Mouse (Mus musculus) bone marrow, adult 2 months (tissue): ENCODE results near the gene Qsox1. TPM values are rescaled to one million over a fixed set of nuclear protein-coding genes. Genes with fewer than 3 reads are reported as not detected.

Experiments
- H3K27ac ChIP-seq: fragments of 200-500 bp; 2 replicates; pipeline ENCODE4 v1.5.1; 2012; ENCODE audit warnings: low read depth, mild to moderate bottlenecking, control low read depth, inconsistent platforms, low read length; ENCODE audit not compliant: control insufficient read depth, poor library complexity, insufficient read depth
- H3K4me1 ChIP-seq: fragments of 200-500 bp; 2 replicates; pipeline ENCODE4 v1.6.1; 2011; ENCODE audit warnings: low read length; ENCODE audit not compliant: control insufficient read depth, insufficient read depth
- H3K4me3 ChIP-seq: fragments of 200-500 bp; replicated peaks from 2 replicates; pipeline ENCODE3; 2011; ENCODE audit warnings: mild to moderate bottlenecking, low read depth, low read length, control low read depth; ENCODE audit not compliant: control insufficient read depth
- CTCF ChIP-seq: fragments of 200-500 bp; IDR thresholded peaks from 2 replicates; pipeline ENCODE4 v1.5.1; 2011; ENCODE audit warnings: low read length, control low read depth; ENCODE audit not compliant: control insufficient read depth, insufficient read depth
- POLR2A ChIP-seq: fragments of 200-500 bp; IDR thresholded peaks from 2 replicates; pipeline ENCODE4 v1.6.1; 2011; ENCODE audit warnings: low read depth, mild to moderate bottlenecking, control low read depth, low read length, borderline replicate concordance; ENCODE audit not compliant: control insufficient read depth
- WGBS: fragments of 180-500 bp; shearing (Covaris S2); methylation state at CpG from one replicate; pipeline ENCODE4 v1.1.7; 2018; 5-methylcytosine and 5-hydroxymethylcytosine counted together
- polyA plus RNA-seq: library from polyadenylated mRNA; stranded (reverse); fragments of >200 nt; gene quantifications from 2 replicates; pipeline ENCODE4 v1.2.4, GENCODE M21; 2011; ENCODE audit warnings: low replicate concordance; ENCODE audit not compliant: missing spikeins, insufficient read depth, insufficient read length

Qsox1 gene
- polyA plus RNA-seq, 1 experiment = 28.2 TPM

DNA sequence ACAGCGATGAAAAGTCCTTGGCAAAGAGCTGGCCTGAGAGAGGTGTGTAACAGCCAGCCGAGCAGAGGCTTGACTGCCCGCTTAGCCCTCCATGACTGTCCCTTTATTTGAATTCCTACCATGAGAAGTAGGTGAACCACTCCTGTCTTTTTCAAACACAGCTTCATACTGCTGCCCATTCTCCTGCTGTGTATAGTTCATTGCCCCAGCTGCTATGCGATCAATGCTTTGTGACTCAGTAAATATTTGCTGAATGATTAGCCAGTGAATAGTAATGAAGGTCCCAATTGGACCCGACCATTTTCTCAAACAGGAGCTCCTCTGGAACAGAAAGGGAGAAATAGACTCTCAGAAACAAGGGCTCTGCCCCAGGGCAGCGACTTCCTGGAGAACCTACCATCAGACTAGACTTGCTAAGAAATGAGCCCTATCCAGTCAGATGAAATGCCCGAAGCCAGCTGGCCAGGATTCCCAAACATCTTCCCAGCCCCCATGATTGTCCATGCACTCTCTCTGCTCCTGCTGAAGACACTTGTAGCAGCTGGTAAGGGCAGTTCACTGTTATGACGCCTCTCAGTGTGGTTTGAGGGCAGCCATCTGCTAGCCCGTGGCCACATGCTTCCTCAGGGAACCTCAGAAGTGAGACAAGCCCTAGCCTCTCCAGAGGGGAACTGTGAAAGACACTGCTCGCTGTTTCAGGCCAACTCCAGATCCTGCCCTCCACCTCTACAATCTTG is 2.8 kb downstream of the Qsox1 start:
- peaks cover 5% of the 10 kb centered on the region; the same call in 1 of the 2 replicates for H3K4me1 ChIP-seq
- no peak overlapping the region for H3K4me3 ChIP-seq
- H3K27ac ChIP-seq = no peak overlapping the region

DNA sequence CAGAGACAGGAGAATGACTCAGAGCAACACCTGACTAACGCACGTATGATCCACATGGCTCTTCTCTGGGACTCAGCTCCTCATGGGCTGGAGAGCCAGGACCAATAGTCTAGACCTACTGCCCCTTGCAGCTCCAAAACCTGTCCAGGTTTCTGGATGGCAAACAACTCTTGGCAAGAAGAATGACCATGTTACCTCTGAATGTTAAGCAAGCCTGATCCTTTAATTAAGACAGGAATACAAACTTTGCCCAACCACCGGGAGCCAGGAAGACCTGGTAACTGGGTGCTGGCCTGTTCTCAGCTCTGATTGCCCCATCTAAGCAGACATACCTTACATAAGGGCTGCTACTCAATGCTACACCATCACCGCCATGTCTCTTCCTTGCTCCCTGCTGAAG is 4.4 kb downstream of the Qsox1 start:
- Histone ChIP-seq H3K4me3 (no peak overlapping the region), H3K4me1 (peaks cover 3% of the 10 kb centered on the region; the same call in 1 of the 2 replicates), H3K27ac (no peak overlapping the region)
- WGBS = 84% methylated on average over 4 of the region's 4 CpGs
- TF ChIP-seq POLR2A = no peak
- no peak for TF ChIP-seq CTCF

More for the DNA sequence above, 2.8 kb downstream of the Qsox1 start:
- TF ChIP-seq POLR2A (no peak), CTCF (no peak)
- 50% methylated on average over 10 of the region's 10 CpGs for WGBS

DNA sequence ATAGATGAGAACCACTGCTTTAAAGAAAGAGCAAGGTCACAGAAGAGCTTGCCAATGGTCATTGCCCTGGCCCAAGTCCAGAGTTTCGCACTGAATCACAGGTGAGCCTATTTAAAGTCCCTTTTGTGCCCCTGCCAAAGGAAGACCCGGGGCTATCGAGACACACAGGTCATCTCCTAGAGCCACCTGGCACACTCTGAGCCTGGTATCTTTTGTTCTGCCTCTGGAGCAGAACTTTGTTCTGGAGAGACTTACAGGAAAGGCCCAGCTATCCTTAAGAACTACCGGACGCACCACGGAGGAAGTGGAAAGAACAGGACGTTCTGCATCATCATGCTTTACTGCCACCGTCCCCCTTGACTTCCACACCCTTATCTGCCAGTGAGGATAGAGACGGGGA is 7.1 kb downstream of the Qsox1 start:
- Histone ChIP-seq H3K27ac (no peak overlapping the region), H3K4me3 (no peak overlapping the region), H3K4me1 (no peaks in the 10 kb centered on the region)
- TF ChIP-seq POLR2A = no peak
- no peak for TF ChIP-seq CTCF
- 54% methylated on average over 9 of the region's 9 CpGs for WGBS

DNA sequence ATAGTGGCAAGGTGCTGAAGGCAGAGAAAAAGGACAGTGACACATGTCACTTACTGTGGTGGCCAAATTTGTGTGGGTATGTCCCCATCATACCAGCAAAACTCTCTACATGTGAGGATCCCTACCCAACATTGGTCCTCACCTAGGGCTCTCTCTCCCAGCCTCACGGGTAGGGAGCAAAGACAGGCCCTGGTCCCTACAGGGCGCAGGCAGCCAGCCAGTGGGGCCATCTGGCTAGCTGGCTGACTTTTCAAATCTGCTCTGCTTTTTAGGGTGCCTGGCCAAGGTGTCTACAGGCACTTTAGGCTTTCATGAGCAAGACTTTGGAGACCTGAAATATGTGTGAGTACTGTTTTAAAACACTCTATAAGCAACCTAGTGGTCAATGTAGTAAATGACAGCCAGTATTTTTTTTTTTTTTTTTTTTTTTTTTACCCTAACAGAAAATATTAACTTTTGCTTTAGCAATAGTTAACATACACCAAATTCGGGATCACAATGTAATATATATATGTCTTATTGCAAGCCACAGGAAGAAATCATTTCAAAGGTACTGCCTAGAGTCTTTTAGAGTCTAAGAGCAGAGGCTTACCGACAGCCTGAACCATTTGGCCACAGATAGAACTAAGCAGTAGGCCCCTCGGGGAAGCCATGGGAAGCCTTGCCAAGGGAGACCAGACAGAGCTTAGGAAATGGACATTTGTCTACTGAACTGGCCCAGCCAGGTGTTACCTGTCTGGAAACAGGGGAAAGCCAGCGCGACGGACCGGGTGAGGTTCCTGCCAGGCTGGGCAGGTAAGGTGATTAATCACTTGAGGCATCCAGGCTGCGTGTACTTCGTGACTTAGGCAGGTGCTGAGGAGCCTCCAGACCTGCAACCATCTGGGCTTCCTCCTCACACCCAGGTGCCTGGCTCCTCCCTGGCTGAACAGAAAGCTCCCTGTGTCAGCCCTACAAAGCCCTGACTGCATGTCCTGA is 11.4 kb downstream of the Qsox1 start:
- no peak overlapping the region for H3K4me3 ChIP-seq
- no peak overlapping the region for H3K27ac ChIP-seq
- H3K4me1 ChIP-seq = no peaks in the 10 kb centered on the region
- 92% methylated on average over 11 of the region's 11 CpGs for WGBS
- TF ChIP-seq POLR2A (no peak), CTCF (no peak)

DNA sequence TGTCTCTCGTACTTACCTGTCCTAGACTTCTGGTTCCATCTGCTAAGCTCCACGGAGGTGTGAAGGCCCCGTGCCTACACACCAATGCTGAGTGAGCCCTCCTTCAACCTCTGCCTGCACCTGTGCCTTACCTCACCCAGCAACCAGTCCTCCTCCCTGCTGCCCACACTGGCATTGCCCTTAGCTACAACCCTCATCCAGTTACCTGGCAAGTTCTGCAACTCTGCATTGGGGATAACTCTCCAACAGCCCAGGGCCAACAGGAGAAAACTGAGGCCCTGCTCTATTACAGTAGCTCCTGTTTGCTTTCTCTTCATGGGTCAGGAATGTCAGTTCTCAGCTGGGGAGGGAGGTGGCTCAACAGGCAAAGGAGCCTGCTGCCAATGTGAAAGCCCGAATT is 14.7 kb downstream of the Qsox1 start:
- TF ChIP-seq POLR2A (no peak), CTCF (no peak)
- Histone ChIP-seq H3K4me3 (no peak overlapping the region), H3K4me1 (no peaks in the 10 kb centered on the region), H3K27ac (no peak overlapping the region)
- WGBS = 92% methylated on average over 4 of the region's 4 CpGs

DNA sequence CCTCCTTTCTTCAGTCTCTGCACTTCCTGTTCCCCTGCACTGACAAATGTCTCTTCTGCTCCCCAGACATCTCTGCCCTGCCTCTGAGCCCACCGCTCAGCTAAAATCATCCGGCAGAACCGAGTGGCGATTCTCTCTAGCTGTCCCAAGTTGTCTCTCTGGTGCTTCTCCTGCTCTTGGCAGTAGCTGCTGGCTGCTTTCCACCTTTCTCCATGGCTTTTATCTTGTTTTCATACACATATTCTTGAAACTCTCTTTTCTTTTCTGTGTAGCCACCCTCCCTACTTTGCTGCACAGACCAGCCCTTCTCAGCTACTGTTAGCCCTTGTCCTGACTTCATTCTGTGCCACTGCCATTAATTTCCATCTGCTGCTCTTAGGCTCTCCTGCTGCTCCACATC is 15.3 kb downstream of the Qsox1 start:
- no peak overlapping the region for H3K4me3 ChIP-seq
- H3K4me1 ChIP-seq = no peaks in the 10 kb centered on the region
- TF ChIP-seq POLR2A (no peak), CTCF (no peak)
- WGBS = 83% methylated on average over 4 of the region's 4 CpGs
- no peak overlapping the region for H3K27ac ChIP-seq

DNA sequence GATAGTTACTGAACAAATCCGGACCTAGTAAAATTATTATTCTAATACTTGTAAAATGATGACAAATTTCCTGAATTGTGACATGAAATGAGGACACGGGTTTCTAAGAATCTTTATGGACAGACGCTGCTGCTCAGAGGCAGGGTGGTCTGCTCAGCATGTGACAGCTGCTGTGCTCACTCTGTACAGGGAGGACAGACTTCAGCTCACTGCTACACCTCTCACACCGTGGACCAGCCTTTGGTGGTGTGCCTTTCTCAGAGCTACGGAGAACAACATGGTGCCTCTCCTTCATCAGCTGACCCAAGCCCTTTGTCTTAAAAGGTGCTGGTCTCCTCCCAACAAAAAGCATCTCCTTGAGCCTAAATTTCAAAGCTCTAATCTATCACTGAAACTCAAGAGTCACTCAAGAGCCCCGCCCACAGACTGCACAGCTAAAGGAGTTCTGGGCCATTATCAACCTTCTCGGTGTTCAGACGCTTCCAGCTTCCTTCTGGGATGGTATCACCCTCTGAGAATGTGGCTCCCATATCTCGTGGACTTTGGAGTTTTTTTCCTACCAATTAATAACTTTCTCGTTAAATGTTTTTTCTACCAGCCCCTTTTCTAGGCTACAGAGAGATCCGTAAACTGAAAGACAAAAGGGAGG is 15.8 kb downstream of the Qsox1 start:
- TF ChIP-seq POLR2A (no peak), CTCF (no peak)
- no peak overlapping the region for H3K27ac ChIP-seq
- H3K4me1 ChIP-seq = no peaks in the 10 kb centered on the region
- 75% methylated on average over 11 of the region's 11 CpGs for WGBS
- no peak overlapping the region for H3K4me3 ChIP-seq

DNA sequence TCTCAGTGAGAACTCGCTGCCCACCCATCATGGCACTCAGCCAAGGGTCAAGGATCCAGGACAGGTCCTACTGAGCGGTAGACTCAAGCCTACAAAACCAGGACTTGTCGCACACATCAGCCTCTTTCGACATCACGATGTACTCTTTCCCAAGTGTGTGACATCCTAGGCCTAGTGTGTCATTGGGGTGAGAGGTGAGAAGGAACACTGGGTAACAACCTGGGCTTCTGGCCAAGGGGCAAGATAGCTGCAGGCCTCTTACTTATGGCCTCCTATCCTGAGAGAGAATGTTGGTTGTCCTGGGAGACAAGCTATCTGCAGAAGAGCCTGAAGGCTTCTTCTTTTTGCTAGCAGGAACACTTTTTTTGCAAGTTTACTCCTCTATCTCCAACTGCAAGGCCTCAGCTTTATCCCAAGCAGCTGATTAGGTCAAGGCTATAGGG is 16.9 kb downstream of the Qsox1 start:
- Histone ChIP-seq H3K4me3 (no peak overlapping the region), H3K4me1 (no peaks in the 10 kb centered on the region), H3K27ac (no peak overlapping the region)
- 67% methylated on average over 5 of the region's 5 CpGs for WGBS
- TF ChIP-seq POLR2A (no peak), CTCF (no peak)
